Mouse (Mus musculus) thymus, adult 2 months (tissue): Measurements from ENCODE around the gene Flt3. TPM values are rescaled to one million over a fixed set of nuclear protein-coding genes. Genes with fewer than 3 reads are reported as not detected.
A peak's percentile ranks its signal among the peaks of the same experiment; 100 is the strongest.

Source experiments
- DNase-seq: peaks from one replicate; pipeline ENCODE4 v3.0.0; 2021
- H3K27ac ChIP-seq: fragments of 200-500 bp; 2 replicates; pipeline ENCODE4 v1.5.1; 2012; ENCODE audit warnings: low read length, control low read depth; ENCODE audit not compliant: control insufficient read depth, insufficient read depth
- H3K27me3 ChIP-seq: fragments of 200-500 bp; 2 replicates; pipeline ENCODE4 v1.6.1; 2012; ENCODE audit warnings: mild to moderate bottlenecking, low read length, moderate library complexity, mixed read lengths; ENCODE audit not compliant: control insufficient read depth, insufficient read depth
- H3K36me3 ChIP-seq: fragments of 200-500 bp; 2 replicates; pipeline ENCODE4 v1.6.1; 2012; ENCODE audit warnings: mild to moderate bottlenecking, low read length, moderate library complexity; ENCODE audit not compliant: control insufficient read depth, insufficient read depth
- H3K4me1 ChIP-seq: fragments of 200-500 bp; replicated peaks from 2 replicates; pipeline ENCODE4 v1.6.1; 2012; ENCODE audit warnings: low read length; ENCODE audit not compliant: control insufficient read depth, insufficient read depth
- H3K4me3 ChIP-seq: fragments of 200-500 bp; 2 replicates; pipeline ENCODE4 v1.5.1; 2012; ENCODE audit warnings: mild to moderate bottlenecking, low read length, control low read depth, moderate library complexity; ENCODE audit not compliant: control insufficient read depth, insufficient read depth
- CTCF ChIP-seq: fragments of 200-500 bp; IDR thresholded peaks from 2 replicates; pipeline ENCODE4 v1.5.1; 2012; ENCODE audit warnings: mild to moderate bottlenecking, control low read depth, low read length, moderate library complexity, borderline replicate concordance; ENCODE audit not compliant: control insufficient read depth, poor library complexity, insufficient read depth; ENCODE audit errors: extremely low read depth
- POLR2A ChIP-seq: fragments of 200-500 bp; IDR thresholded peaks from 2 replicates; pipeline ENCODE4 v1.6.1; 2012; ENCODE audit warnings: mild to moderate bottlenecking, low read length, control low read depth, moderate library complexity; ENCODE audit not compliant: control insufficient read depth, poor library complexity, insufficient read depth; ENCODE audit errors: extremely low read depth
- WGBS: fragments of 180-500 bp; shearing (Covaris S2); methylation state at CpG from one replicate; pipeline ENCODE4 v1.1.7; 2018; 5-methylcytosine and 5-hydroxymethylcytosine counted together
- polyA plus RNA-seq: library from polyadenylated mRNA; depleted of rRNA; stranded (reverse); fragments of >200 nt; gene quantifications from 2 replicates; pipeline ENCODE4 v1.2.3, GENCODE M21; 2012

Flt3 gene
- polyA plus RNA-seq, 1 experiment: 5.8 TPM

DNA sequence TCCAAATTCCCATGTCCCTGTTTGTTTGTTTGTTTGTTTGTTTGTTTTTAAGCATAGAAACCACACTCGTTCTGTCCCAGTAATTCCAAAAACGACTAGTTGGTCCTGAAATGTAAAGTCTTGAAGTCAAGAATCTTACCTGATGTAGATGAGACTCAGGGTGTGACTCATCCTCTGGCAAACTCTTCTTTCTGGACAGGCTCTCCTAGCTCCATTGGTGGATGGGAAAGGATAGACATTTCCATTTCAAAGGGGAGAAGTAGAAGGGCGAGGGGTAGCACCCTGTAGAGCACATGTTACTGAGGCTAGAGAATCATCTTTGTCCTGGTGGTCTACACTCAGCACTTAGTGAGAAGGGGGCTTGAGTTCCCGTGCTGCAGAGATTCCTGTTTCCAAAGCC, 42.5 kb upstream of the Flt3 start:
- Histone ChIP-seq H3K4me1 (peaks cover 7% of the 10 kb centered on the region), H3K27me3 (no peaks in the 10 kb centered on the region), H3K4me3 (no peak overlapping the region), H3K36me3 (0 out of 2 replicates have a peak, but pooled peaks cover 3% of the 10 kb centered on the region), H3K27ac (no peak overlapping the region)
- TF ChIP-seq POLR2A (no peak), CTCF (no peak)
- no peak for DNase-seq
- WGBS: 94% methylated on average over 4 of the region's 4 CpGs

DNA sequence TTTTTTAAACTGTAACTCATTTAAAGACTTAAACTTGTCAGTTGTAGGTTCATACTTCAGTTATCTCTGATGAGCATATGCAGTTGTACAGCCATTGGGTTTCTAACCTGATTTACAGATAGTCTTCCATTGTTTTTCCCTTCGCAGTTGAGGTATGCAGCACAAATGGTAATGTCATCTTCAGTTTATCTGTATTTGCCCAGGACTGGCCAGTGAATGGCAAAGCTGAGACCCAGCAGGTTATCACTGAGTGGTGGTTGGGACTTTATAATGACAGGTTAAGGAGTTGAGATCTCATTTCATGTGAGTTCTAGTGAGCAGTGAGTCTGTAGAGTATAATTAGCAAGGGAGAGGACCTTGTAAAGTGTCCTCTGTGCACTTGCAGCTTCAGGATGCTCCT, 41.7 kb upstream of the Flt3 start:
- WGBS: 93% methylated on average over 1 of the region's 1 CpGs
- Histone ChIP-seq H3K36me3 (0 out of 2 replicates have a peak, but pooled peaks cover 3% of the 10 kb centered on the region), H3K27me3 (no peaks in the 10 kb centered on the region), H3K27ac (no peak overlapping the region), H3K4me1 (peaks cover 7% of the 10 kb centered on the region), H3K4me3 (no peak overlapping the region)
- no peak for TF ChIP-seq POLR2A
- no peak for TF ChIP-seq CTCF
- DNase-seq: no peak

DNA sequence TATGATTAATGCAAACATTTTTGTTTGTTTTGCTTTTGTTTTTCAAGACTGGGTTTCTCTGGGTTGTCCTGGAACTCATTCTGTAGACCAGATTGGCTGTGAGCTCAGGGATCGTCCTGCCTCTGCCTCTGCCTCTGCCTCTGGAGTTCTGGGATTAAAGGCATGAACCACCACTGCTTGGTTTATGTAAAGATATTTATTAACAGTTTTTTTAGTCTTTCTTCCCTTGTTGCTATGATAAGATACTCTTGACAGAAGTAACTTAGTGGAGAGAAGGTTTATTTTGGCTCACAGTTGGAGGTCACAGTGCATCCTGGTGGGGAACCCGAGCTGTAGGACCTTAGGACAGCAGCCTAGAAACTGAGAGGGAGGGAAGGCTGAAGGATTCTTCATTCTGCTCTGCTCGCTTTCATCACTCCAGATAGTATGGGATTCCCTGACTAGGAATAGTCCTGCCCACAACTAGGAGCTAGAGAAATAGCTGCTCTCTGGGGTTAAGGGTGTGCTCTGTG, 40.8 kb upstream of the Flt3 start:
- DNase-seq: no peak
- WGBS: 89% methylated on average over 3 of the region's 3 CpGs

DNA sequence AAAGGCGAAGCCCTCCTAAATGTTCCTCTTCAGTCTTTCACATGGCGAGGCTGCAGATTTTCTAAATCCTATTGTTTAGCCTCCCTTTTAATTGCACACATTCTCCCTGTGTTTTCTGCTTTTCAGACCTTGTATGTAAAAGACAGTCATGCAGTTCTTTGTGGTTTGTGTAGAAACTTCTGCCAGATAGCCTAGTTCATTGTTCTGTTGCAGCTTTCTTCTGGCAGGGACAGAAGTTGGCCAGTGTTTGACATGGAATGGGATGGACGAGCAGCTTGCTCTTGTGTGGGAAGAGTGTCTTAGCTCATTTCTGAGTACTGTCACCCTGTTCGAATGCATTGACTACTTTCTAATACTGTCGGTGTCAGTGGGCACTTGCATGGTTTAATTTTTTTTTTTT, 36.2 kb upstream of the Flt3 start:
- peaks cover 35% of the 10 kb centered on the region for H3K4me1 ChIP-seq
- no peaks in the 10 kb centered on the region for H3K27me3 ChIP-seq
- TF ChIP-seq POLR2A (no peak), CTCF (no peak)
- no peak overlapping the region for H3K4me3 ChIP-seq
- WGBS: 74% methylated on average over 5 of the region's 5 CpGs
- peaks cover 3% of the 10 kb centered on the region; the same call in 1 of the 2 replicates for H3K36me3 ChIP-seq
- H3K27ac ChIP-seq: no peak overlapping the region
- DNase-seq: no peak

More for the DNA sequence above, 40.8 kb upstream of the Flt3 start:
- Histone ChIP-seq H3K36me3 (0 out of 2 replicates have a peak, but pooled peaks cover 3% of the 10 kb centered on the region), H3K27ac (no peak overlapping the region), H3K4me3 (no peak overlapping the region), H3K4me1 (peaks cover 13% of the 10 kb centered on the region), H3K27me3 (no peaks in the 10 kb centered on the region)
- no peak for TF ChIP-seq CTCF
- no peak for TF ChIP-seq POLR2A

DNA sequence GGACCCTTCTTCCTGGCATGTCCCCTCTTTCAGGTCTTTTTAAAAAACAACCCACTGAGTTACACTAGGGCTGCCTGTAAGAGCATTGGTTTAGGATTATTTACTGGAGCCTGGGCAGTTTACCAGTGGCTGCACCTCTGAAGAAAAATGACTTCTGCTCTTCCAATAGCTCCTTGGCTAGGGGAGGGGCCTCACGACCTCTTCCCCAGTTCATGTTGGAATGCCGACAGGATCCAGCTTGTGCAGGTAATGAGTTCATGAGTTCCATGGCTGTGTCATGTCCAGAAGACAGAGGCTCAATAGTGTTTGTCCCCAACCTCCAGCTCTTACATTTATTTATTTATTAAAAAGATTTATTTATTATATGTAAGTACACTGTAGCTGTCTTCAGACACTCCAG, 35.5 kb upstream of the Flt3 start:
- TF ChIP-seq CTCF (no peak), POLR2A (no peak)
- Histone ChIP-seq H3K27me3 (no peaks in the 10 kb centered on the region), H3K4me3 (no peak overlapping the region), H3K36me3 (peaks cover 3% of the 10 kb centered on the region; the same call in 1 of the 2 replicates), H3K4me1 (peaks cover 35% of the 10 kb centered on the region), H3K27ac (no peak overlapping the region)
- no peak for DNase-seq
- 56% methylated on average over 2 of the region's 2 CpGs for WGBS

DNA sequence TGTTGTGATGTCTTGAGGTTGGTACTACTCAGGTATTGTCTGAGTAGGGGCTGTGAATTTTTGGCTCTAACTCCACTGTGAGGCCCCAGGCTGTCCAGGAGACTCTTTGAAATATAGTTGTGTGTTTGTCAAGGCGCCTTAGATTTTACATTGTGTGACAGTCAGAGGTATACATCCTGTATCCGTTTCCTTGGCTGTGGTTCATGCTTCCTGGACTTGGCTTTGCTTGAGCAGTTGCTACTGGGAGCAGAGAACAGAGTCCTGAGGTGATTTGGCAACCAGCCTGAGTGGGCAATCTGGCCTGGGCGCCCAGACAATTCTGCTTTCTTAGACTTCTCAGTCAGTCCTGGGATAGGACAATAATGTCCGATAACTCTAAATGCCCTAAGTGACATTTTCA, 34.9 kb upstream of the Flt3 start:
- WGBS: 18% methylated on average over 4 of the region's 4 CpGs
- TF ChIP-seq POLR2A: no peak
- Histone ChIP-seq H3K36me3 (peaks cover 3% of the 10 kb centered on the region; the same call in 1 of the 2 replicates), H3K27me3 (no peaks in the 10 kb centered on the region), H3K4me1 (peaks cover 35% of the 10 kb centered on the region), H3K27ac (no peak overlapping the region), H3K4me3 (no peak overlapping the region)
- DNase-seq: peak; percentile 25

DNA sequence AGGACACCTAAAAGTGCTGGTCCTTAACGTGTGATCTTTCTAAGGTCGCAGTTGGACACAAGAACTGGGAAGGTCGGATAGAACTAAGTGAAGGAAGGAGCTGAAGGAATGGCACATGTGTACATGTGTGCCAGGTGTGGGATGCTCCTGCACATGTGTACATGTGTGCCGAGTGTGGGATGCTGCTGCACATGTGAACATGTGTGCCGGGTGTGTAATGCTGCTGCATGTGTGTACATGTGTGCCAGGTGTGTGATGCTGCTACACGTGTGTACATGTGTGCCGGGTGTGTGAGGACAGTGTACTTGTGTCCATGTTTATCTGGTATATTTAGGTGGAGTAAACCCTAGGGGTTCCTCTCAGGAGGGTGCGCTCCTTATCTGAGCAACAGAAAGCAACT, 32.6 kb upstream of the Flt3 start:
- no peaks in the 10 kb centered on the region for H3K27me3 ChIP-seq
- H3K4me1 ChIP-seq: peaks cover 31% of the 10 kb centered on the region
- TF ChIP-seq POLR2A (no peak), CTCF (no peak)
- H3K36me3 ChIP-seq: no peaks in the 10 kb centered on the region; the same call in 1 of the 2 replicates
- no peak overlapping the region for H3K4me3 ChIP-seq
- no peak overlapping the region for H3K27ac ChIP-seq
- 56% methylated on average over 8 of the region's 8 CpGs for WGBS
- DNase-seq: no peak
